In the genomic region with DNA sequence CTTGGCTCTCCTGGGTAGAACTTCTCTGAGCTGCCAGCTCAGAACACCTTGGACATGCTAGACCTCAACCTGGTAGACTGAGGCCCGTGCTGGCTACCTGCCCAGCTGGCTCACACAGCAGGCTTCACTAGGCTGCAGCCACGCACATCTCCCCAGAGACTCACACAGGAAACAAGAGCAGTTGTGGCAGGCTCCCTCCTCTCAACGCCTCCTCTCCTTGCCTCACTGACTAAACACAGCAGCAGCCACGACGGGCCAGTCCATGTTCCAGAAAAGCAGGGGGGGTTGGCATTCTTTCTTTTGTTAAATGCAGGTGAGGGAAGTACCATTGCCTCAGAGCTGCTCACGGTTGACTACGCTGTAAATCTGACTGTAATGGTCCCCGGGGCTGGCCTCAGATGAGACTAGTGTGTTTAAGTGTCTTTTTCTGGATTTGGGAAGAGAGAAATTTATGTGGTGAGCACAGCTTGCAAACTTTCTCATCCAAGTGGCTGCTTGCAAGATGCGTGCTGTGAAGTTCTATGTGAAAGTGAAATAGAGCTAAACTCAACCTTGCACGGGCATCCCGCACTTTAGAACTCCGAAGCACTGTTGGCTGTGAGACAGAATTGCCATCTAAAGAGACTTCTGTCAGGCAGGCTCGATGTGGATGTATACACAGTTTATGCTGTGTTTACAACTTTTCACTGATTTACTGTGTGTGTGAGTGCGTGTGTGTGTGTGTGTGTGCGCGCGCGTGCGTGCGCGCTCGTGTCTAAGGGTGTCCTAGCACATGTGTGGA, we compare ENCODE assay signal across 8 mouse cellular contexts.
A peak's percentile ranks its signal among the peaks of the same experiment; 100 is the strongest.
DNase-seq lines count a peak whose midpoint lies in the region; ATAC-seq and TF ChIP-seq lines count a peak whose summit lies in the region.

No protein-coding gene starts in this region.

- no peaks in the 10 kb centered on the region for H3K9me3 ChIP-seq in forebrain, embryonic 13.5 days (replicated peaks)
- no peaks in the 10 kb centered on the region for H3K9me3 ChIP-seq in liver, embryonic 12.5 days (replicated peaks)

- peak overlapping the region; percentile 57 for H3K4me2 ChIP-seq in forebrain, embryonic 13.5 days
- H3K4me2 ChIP-seq in liver, embryonic 12.5 days: peak overlapping the region; percentile 48

- intact Hi-C loops in heart, postnatal 10 days (cut with DNase I): no loop called here

- TF ChIP-seq POLR2A in bone marrow, adult 2 months (IDR thresholded peaks at IDR 0.05; ENCODE audit: borderline replicate concordance, control insufficient read depth, low read depth, low read length): peak; percentile 63; the same call in 1 of the 2 replicates

- no peaks in the 10 kb centered on the region for H3K36me3 ChIP-seq in forebrain, embryonic 13.5 days (ENCODE audit: poor library complexity, severe bottlenecking)
- H3K36me3 ChIP-seq in liver, embryonic 12.5 days: no peaks in the 10 kb centered on the region
- H3K36me3 ChIP-seq in splenic B cell, adult 2 months (ENCODE audit: control insufficient read depth, insufficient read depth, low read length, poor library complexity, severe bottlenecking): peaks cover 3% of the 10 kb centered on the region; the same call in 1 of the 2 replicates

- H3K4me3 ChIP-seq in bone marrow, adult 2 months (replicated peaks; ENCODE audit: control insufficient read depth, low read depth, low read length): peak overlapping the region; percentile 78
- H3K4me3 ChIP-seq in forebrain, embryonic 13.5 days: peak overlapping the region; percentile 34
- peak overlapping the region; percentile 29 for H3K4me3 ChIP-seq in liver, embryonic 12.5 days

- H3K27ac ChIP-seq in bone marrow, adult 2 months (ENCODE audit: control insufficient read depth, insufficient read depth, low read depth, low read length, poor library complexity): peak overlapping the region; percentile 73
- H3K27ac ChIP-seq in forebrain, embryonic 13.5 days: peak overlapping the region; percentile 59
- H3K27ac ChIP-seq in liver, embryonic 12.5 days: no peak overlapping the region

- H3K4me1 ChIP-seq in bone marrow, adult 2 months (ENCODE audit: control insufficient read depth, insufficient read depth, low read length): peaks cover 7% of the 10 kb centered on the region; the same call in 1 of the 2 replicates
- H3K4me1 ChIP-seq in forebrain, embryonic 13.5 days: peaks cover 38% of the 10 kb centered on the region
- H3K4me1 ChIP-seq in liver, embryonic 12.5 days: peaks cover 46% of the 10 kb centered on the region

- peak; percentile 59 for DNase-seq in 416B (ENCODE audit: low read depth)
- peak; percentile 74 to 81 for DNase-seq in heart, postnatal 10 days
- DNase-seq in kidney, postnatal 25 days: peak; percentile 63 to 83
- peak; percentile 85 to 94 for DNase-seq in natural killer cell, adult 2 months (ENCODE audit: low spot score in 2 of 2)
- peak; percentile 96 for DNase-seq in splenic B cell, adult 2 months (ENCODE audit: low read depth, low spot score)

- no peaks in the 10 kb centered on the region for H3K27me3 ChIP-seq in forebrain, embryonic 13.5 days
- peaks cover 25% of the 10 kb centered on the region for H3K27me3 ChIP-seq in liver, embryonic 12.5 days (replicated peaks)
- no peaks in the 10 kb centered on the region for H3K27me3 ChIP-seq in splenic B cell, adult 2 months (ENCODE audit: control insufficient read depth, insufficient read depth, low read length, poor library complexity, severe bottlenecking)

- TF ChIP-seq CTCF in bone marrow, adult 2 months (IDR thresholded peaks at IDR 0.05; ENCODE audit: control insufficient read depth, insufficient read depth, low read length): no peak

- H3K9ac ChIP-seq in forebrain, embryonic 13.5 days: peak overlapping the region; percentile 52
- H3K9ac ChIP-seq in liver, embryonic 12.5 days: no peak overlapping the region

- ATAC-seq in forebrain, embryonic 13.5 days: peak; percentile 68
- ATAC-seq in liver, embryonic 12.5 days: no peak

- WGBS in bone marrow, adult 2 months: 19% methylated on average over 22 of the region's 22 CpGs
- WGBS in forebrain, embryonic 13.5 days: 36% methylated on average over 22 of the region's 22 CpGs
- 42% methylated on average over 22 of the region's 22 CpGs for WGBS in liver, embryonic 12.5 days (ENCODE audit: insufficient replicate concordance)
